Mouse (Mus musculus): ENCODE measurements around the gene Babam1. TPM values are rescaled to one million over a fixed set of nuclear protein-coding genes. Genes with fewer than 3 reads are reported as not detected.

Babam1 gene
- total RNA-seq (2015): 62.0 and 66.6 TPM in 2 replicates
- total RNA-seq (2017): 108 and 110 TPM in 2 replicates

DNA sequence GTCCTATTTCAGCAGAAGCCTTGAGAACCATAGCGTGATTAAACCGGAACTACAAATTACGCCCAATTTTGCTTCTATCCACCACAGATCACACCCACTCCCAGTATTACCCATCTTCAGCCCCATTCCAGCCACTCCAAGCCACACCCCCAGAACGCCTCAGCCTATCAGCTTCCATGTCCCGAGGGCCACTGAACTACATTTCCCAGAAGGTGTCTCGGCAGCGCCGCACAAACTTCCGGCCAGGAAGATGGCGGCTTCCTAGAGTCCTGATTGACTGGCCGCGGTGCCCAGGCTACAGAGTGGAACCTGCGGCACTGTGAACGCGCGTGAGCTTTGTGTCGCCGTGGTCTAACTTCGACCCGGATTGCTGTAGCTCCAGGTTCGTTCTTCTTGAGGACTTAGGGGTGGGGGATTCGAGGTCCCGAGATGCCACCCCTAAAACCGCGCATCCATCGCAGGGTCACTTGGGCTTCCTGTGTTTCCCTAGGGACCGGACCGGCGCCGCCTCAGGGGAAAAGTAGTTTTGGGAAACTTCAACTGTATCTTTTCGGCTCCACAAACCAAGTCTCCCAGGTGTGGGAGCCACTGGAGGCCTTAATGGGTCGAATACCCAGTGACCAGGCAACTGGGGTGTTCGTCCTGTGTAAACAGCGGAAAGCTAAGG, at the start of gene Babam1:
Gene Babam1, plus strand, starts transcription at position 223 of the 667 bp plus-strand sequence.
- peak; percentile 99 for ATAC-seq (ENCODE audit: poor library complexity, severe bottlenecking)

- no peak for ATAC-seq (ENCODE audit: poor library complexity, severe bottlenecking)
These were observed 45.5 kb upstream of the Babam1 start for GRCm38 (mm10) chr8:71351117-71351516.

DNA sequence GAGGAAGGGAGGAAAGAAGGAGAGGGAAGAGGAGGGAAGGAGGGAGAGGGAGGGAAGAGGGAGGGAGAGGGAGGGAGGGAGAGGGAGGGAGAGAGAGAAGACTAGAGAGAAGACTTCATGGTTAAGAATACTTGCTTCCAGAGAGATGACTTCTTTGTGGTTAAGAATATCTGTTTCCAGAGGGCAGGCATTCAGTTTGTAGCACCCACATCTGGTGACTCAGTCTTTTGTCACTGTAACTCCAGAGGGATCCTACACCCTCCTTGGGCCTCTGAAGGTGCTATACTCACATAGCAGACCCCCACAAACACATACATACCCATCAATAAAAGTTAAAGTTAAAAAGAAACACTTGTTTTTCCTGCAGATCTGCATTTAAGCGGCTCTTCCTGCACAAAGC, 45.1 kb upstream of the Babam1 start:
- ATAC-seq (ENCODE audit: poor library complexity, severe bottlenecking): no peak

DNA sequence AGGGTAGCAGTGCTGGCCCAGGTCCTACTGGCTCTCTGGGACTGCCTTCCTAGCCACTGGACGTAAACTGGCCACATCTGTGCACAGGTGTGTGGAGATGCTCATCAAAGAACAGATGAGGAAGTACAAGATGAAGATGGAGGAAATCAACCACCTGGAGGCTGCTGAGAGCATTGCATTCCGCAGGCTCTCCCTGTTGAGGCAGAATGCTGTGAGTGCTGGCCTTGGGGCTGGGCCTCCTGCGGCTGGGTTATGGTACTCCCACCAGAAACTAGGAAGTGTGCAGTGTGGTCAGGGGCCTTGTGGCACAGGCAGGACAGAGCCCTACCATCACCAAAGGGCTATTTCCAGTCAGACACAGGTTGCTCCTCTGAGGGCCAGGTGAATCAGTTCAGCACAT, 38.6 kb upstream of the Babam1 start:
- peak; percentile 27; the same call in 1 of the 2 replicates for ATAC-seq (ENCODE audit: poor library complexity, severe bottlenecking)

GRCm38 (mm10) chr8:71366771-71367528, 29.7 kb upstream of the Babam1 start, which contains the start of gene Use1:
Gene Use1 (plus strand): TSS chr8:71366848.
- peak; percentile 71 for ATAC-seq (ENCODE audit: poor library complexity, severe bottlenecking)

DNA sequence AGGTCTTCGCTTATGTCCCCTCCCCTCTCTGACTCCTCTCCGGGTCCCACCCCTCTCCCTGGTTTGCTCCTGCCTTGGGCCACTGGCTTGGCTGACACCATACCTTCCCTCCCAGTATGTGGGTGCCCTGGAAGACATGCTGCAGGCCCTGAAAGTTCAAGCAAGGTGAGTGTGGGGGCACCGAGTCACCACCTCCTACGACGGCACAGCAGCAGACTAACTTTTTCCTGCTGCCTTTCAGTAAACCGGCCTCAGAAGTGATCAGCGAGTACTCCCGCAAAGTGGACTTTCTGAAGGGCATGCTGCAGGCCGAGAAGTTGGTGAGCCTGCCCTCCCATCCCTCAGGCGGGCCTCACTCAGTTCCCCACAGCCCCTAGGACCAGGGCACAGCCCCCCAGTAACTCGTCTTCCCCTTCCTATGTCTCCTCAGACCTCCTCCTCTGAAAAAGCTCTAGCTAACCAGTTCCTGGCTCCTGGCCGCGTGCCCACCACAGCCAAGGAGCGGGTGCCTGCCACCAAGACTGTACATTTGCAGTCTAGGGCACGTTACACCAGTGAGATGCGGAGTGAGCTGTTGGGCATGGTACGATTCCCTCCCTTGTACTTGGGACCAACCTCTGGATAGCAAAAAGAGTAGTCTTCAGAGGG, 29.0 kb upstream of the Babam1 start:
- no peak for ATAC-seq (ENCODE audit: poor library complexity, severe bottlenecking)

DNA sequence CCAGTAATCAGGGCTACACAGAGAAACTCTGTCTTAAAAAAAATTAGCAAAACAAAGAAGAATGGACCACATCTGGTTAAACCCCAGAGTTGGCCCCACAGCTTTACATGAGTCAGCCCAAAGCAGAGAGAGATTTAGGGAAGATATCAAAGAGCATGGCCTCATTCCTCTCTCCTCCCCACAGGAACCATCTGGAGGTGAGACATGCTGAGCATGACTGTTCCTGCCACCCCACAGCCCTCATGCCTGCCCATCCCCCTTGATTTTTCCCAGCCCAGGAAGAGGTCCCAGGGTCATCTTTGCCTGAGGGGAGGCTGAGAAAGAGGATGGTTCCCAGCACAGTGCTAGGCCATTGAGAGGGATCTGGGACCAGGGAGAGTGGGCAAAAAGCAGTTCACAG, 28.3 kb upstream of the Babam1 start:
- no peak for ATAC-seq (ENCODE audit: poor library complexity, severe bottlenecking)

DNA sequence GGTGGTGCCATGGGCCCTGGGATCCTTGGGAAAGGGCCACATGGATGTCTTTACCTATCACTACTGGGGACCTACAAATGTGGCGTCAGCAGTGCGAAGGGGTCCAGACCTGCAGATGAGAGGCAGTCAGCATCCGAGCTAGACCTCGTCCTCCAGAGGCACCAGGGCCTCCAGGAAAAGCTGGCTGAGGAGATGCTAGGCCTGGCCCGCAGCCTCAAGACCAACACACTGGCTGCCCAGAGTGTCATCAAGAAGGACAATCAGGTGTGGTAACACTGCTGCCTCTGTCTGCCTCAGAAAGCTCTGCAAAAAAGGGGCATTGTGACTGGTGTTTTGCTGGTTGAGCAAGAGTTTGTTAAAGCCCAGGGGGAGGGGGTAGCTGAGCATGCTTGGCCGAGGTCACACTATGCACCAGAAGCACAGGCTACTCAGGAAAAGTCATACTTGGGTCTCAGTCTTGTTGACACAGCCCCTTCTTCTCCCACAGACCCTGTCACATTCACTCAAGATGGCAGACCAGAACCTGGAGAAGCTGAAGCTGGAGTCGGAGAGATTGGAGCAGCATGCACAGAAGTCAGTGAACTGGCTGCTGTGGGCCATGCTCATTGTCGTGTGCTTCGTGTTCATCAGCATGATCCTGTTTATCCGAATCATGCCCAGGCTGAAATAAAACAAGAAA, 27.5 kb upstream of the Babam1 start:
- no peak for ATAC-seq (ENCODE audit: poor library complexity, severe bottlenecking)

DNA sequence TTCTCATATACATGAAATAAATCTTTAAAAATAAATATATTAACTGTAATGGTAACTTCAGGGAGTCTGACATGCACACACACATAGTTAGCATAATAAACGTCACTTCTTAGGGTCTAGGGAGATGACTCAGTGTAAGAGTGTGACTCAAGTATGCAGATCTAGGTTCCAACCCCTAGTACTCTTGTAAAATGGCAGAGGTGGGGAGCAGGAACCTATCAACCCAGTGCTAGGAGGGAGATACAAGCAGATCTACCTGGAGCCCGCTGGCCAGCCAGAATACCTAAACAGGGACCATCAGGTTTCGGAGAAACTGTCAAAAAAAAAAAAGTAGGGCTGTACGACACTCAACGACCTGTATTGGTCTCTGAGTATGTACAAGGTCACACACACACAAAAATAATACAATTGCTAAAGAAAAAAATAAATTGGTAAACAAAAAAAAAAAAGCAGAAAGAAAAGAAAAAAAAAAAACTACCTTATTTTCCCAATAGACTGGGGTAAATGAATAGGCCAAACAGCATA, 25.9 kb upstream of the Babam1 start:
- ATAC-seq (ENCODE audit: poor library complexity, severe bottlenecking): no peak

DNA sequence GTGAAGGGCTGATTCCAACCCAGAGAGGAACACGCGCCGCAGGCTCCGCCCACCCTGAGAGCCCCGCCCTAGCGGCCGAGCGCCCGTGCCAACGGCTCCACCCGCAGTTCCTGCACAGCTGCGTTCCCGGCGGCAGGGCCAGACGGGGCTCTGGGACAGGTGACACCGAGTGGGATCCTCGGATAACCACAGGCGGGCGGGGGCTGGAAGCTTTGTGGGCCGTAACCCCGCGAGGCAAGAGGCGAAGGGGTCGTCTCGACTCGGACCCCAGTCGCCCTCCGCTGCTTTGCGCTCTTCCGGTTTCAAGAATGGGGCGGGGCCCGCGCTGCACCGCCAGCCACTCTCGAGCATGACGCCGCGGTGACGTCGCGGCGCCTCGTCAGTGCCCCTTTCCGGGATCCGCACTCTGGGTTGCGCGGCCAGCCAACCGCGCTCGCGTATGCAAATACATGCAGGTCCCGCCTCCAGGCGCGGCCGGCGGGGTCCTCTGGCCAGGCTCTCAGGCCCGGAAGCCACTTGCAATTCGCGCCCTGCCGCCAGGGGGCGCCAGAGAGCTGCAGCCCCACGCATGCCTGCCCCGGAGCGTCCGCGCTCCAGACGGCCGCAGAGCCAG, 25.3 kb upstream of the Babam1 start, which contains the start of gene Ocel1:
Gene Ocel1, plus strand, starts transcription at position 63 of the 613 bp plus-strand sequence.
- ATAC-seq (ENCODE audit: poor library complexity, severe bottlenecking): peak; percentile 74

DNA sequence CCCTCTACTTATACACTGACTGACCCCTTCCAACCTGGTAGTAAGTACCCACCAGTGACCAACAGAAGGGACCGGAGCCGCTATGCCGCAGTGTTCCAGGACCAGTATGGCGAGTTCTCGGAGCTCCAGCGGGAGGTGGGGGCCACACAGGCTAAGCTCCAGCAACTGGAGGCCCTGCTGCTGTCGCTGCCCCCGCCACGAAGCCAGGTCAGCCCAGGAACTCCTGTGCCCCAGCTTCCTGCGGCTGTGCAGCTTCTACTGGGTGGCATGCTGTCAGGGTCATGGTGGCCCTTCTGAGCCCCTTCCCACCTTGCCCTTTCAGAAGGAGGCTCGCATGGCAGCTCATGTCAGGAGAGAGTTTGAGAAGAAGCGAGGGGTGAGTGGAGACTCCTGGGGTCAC, 24.2 kb upstream of the Babam1 start:
- no peak for ATAC-seq (ENCODE audit: poor library complexity, severe bottlenecking)

GRCm38 (mm10) chr8:71373000-71373399, 23.7 kb upstream of the Babam1 start:
- no peak for ATAC-seq (ENCODE audit: poor library complexity, severe bottlenecking)

- ATAC-seq (ENCODE audit: poor library complexity, severe bottlenecking): no peak
These were observed 21.9 kb upstream of the Babam1 start for GRCm38 (mm10) chr8:71374616-71375206.

GRCm38 (mm10) chr8:71375581-71376422, 20.9 kb upstream of the Babam1 start:
- peak; percentile 50 for ATAC-seq (ENCODE audit: poor library complexity, severe bottlenecking)

GRCm38 (mm10) chr8:71376423-71377030, 20.1 kb upstream of the Babam1 start:
- ATAC-seq (ENCODE audit: poor library complexity, severe bottlenecking): no peak

- ATAC-seq (ENCODE audit: poor library complexity, severe bottlenecking): no peak
These were observed 17.7 kb upstream of the Babam1 start for GRCm38 (mm10) chr8:71379008-71379407.

GRCm38 (mm10) chr8:71379512-71380075, 17.1 kb upstream of the Babam1 start:
- no peak for ATAC-seq (ENCODE audit: poor library complexity, severe bottlenecking)

Measured in megakaryocyte, adult 5-6 weeks (primary cell).